Comparison of ENCODE assay signal across 8 mouse cellular contexts in genomic region chr2:174438737-174439449, GRCm38 (mm10). TPM values are rescaled to one million over a fixed set of nuclear protein-coding genes. Genes with fewer than 3 reads are reported as not detected.
DNase-seq lines count a peak whose midpoint lies in the region; ATAC-seq lines count a peak whose summit lies in the region.

Gene Ctsz (minus strand): TSS chr2:174439039.

- peak; percentile 80 for DNase-seq in R1 (ENCODE audit: low read depth, low spot score)
- peak; percentile 61 to 72 for DNase-seq in cerebellum, postnatal 10 days
- DNase-seq in gastrocnemius, adult 18-20 months (ENCODE audit: low spot score), result peak; percentile 76
- no peak for DNase-seq in hindbrain, embryonic 14.5 days (ENCODE audit: low spot score)
- peak; percentile 28 for DNase-seq in left cerebral cortex, adult 11 months (ENCODE audit: low spot score)
- peak; percentile 84 for DNase-seq in lung, postnatal 36 days
- DNase-seq in retina, embryonic 14.5 days (ENCODE audit: low spot score), result peak; percentile 70
- DNase-seq in urinary bladder, adult 2 months (ENCODE audit: low spot score), result peak; percentile 47

- ATAC-seq in hindbrain, embryonic 14.5 days (ENCODE audit: low FRiP score), result peak; percentile 78

- WGBS in hindbrain, embryonic 14.5 days, result 1% methylated on average over 38 of the region's 38 CpGs

- H3K27ac ChIP-seq in hindbrain, embryonic 14.5 days, result no peak within 1 kb of the TSS

- peak within 1 kb of the TSS; percentile 71 for H3K4me2 ChIP-seq in hindbrain, embryonic 14.5 days (replicated peaks)

- H3K9ac ChIP-seq in hindbrain, embryonic 14.5 days, result peak within 1 kb of the TSS; percentile 59

- no peaks in the 10 kb centered on the region for H3K9me3 ChIP-seq in hindbrain, embryonic 14.5 days (ENCODE audit: control insufficient read depth, low read length)

- no peaks in the 10 kb centered on the region for H3K36me3 ChIP-seq in hindbrain, embryonic 14.5 days (replicated peaks; ENCODE audit: control insufficient read depth, insufficient read depth)

- H3K4me1 ChIP-seq in hindbrain, embryonic 14.5 days (replicated peaks; ENCODE audit: control insufficient read depth, insufficient read depth, low read length), result peaks cover 15% of the 10 kb centered on the region

- no peaks in the 10 kb centered on the region for H3K27me3 ChIP-seq in hindbrain, embryonic 14.5 days (ENCODE audit: control insufficient read depth, insufficient read depth, low read length)

- H3K4me3 ChIP-seq in hindbrain, embryonic 14.5 days (replicated peaks; ENCODE audit: low read length), result peak within 1 kb of the TSS; percentile 41

RNA-seq across cellular contexts. Expression of gene Ctsz, which starts in this region (rescaled TPM):
- 10 to 100 TPM; 25.1 to 30.3 TPM for total RNA-seq in gastrocnemius, adult 18-20 months (2021)
- 75.0 and 80.5 TPM in 2 replicates for polyA plus RNA-seq in hindbrain, embryonic 14.5 days (2014; fragmentation: Nextera tagmentation; extraction: Ambion mirVana)
- polyA plus RNA-seq in urinary bladder, adult 2 months (2012; rRNA removed), result 128 and 151 TPM in 2 replicates
